Mouse (Mus musculus) small intestine, adult 2 months (tissue): ENCODE results near the gene Slc7a10. TPM values are rescaled to one million over a fixed set of nuclear protein-coding genes. Genes with fewer than 3 reads are reported as not detected.

Source experiments
- H3K27ac ChIP-seq: fragments of 200-500 bp; 2 replicates; pipeline ENCODE4 v1.5.1; 2012; ENCODE audit warnings: low read depth, low read length, control low read depth, inconsistent platforms; ENCODE audit not compliant: insufficient read depth
- H3K27me3 ChIP-seq: fragments of 200-500 bp; 2 replicates; pipeline ENCODE4 v1.6.1; 2012; ENCODE audit warnings: mild to moderate bottlenecking, moderate library complexity, low read length, inconsistent platforms; ENCODE audit not compliant: control insufficient read depth, insufficient read depth
- H3K36me3 ChIP-seq: fragments of 200-500 bp; 2 replicates; pipeline ENCODE4 v1.6.1; 2012; ENCODE audit warnings: mild to moderate bottlenecking, low read length, control low read depth, inconsistent platforms; ENCODE audit not compliant: control insufficient read depth, insufficient read depth
- H3K4me1 ChIP-seq: fragments of 200-500 bp; 2 replicates; pipeline ENCODE4 v1.6.1; 2012; ENCODE audit warnings: low read length, inconsistent platforms, mixed read lengths; ENCODE audit not compliant: control insufficient read depth, insufficient read depth, insufficient read length
- H3K4me3 ChIP-seq: fragments of 200-500 bp; 2 replicates; pipeline ENCODE4 v1.5.1; 2012; ENCODE audit warnings: low read depth, mild to moderate bottlenecking, control low read depth, inconsistent platforms, low read length, moderate library complexity
- CTCF ChIP-seq: fragments of 200-500 bp; IDR thresholded peaks from 2 replicates; pipeline ENCODE4 v1.5.1; 2012; ENCODE audit warnings: low read depth, mild to moderate bottlenecking, control low read depth, inconsistent platforms, low read length, moderate library complexity, mixed read lengths; ENCODE audit not compliant: insufficient replicate concordance, insufficient read length; ENCODE audit errors: extremely low read depth
- POLR2A ChIP-seq: fragments of 200-500 bp; IDR thresholded peaks from 2 replicates; pipeline ENCODE4 v1.6.1; 2012; ENCODE audit warnings: low read depth, mild to moderate bottlenecking, control low read depth, inconsistent platforms, low read length, moderate library complexity
- WGBS: fragments of 180-500 bp; shearing (Covaris S2); methylation state at CpG from one replicate; pipeline ENCODE4 v1.1.7; 2018; 5-methylcytosine and 5-hydroxymethylcytosine counted together
- polyA plus RNA-seq: library from polyadenylated mRNA; depleted of rRNA; stranded (reverse); fragments of >200 nt; gene quantifications from 2 replicates; pipeline ENCODE4 v1.2.3, GENCODE M21; 2012

Gene Slc7a10
- polyA plus RNA-seq, 1 experiment: 0.11 TPM

GRCm38 (mm10) chr7:35162443-35162842 lies 23.7 kb upstream of the Slc7a10 start:
- no peak for TF ChIP-seq CTCF
- TF ChIP-seq POLR2A: no peak
- H3K27ac ChIP-seq: no peak overlapping the region
- H3K4me3 ChIP-seq: no peak overlapping the region
- no peaks in the 10 kb centered on the region for H3K4me1 ChIP-seq
- no peaks in the 10 kb centered on the region for H3K27me3 ChIP-seq
- no peaks in the 10 kb centered on the region for H3K36me3 ChIP-seq
- 82% methylated on average over 6 of the region's 6 CpGs for WGBS

GRCm38 (mm10) chr7:35163600-35163999 lies 22.6 kb upstream of the Slc7a10 start:
- Histone ChIP-seq H3K27ac (no peak overlapping the region), H3K4me3 (no peak overlapping the region), H3K27me3 (no peaks in the 10 kb centered on the region), H3K36me3 (no peaks in the 10 kb centered on the region), H3K4me1 (no peaks in the 10 kb centered on the region)
- 70% methylated on average over 7 of the region's 7 CpGs for WGBS
- TF ChIP-seq POLR2A (no peak), CTCF (no peak)

GRCm38 (mm10) chr7:35164131-35164530 lies 22.1 kb upstream of the Slc7a10 start:
- no peak for TF ChIP-seq CTCF
- no peak for TF ChIP-seq POLR2A
- H3K27ac ChIP-seq: no peak overlapping the region
- H3K4me3 ChIP-seq: no peak overlapping the region
- H3K36me3 ChIP-seq: no peaks in the 10 kb centered on the region
- no peaks in the 10 kb centered on the region for H3K27me3 ChIP-seq
- H3K4me1 ChIP-seq: no peaks in the 10 kb centered on the region
- WGBS: 77% methylated on average over 6 of the region's 6 CpGs

GRCm38 (mm10) chr7:35166988-35167387 lies 19.2 kb upstream of the Slc7a10 start:
- TF ChIP-seq CTCF (no peak), POLR2A (no peak)
- Histone ChIP-seq H3K27ac (no peak overlapping the region), H3K36me3 (no peaks in the 10 kb centered on the region), H3K4me1 (peaks cover 3% of the 10 kb centered on the region; the same call in 1 of the 2 replicates), H3K27me3 (no peaks in the 10 kb centered on the region), H3K4me3 (no peak overlapping the region)
- WGBS: 82% methylated on average over 5 of the region's 5 CpGs

- TF ChIP-seq CTCF (no peak), POLR2A (no peak)
- Histone ChIP-seq H3K27me3 (no peaks in the 10 kb centered on the region), H3K36me3 (no peaks in the 10 kb centered on the region), H3K27ac (no peak overlapping the region), H3K4me3 (no peak overlapping the region), H3K4me1 (peaks cover 3% of the 10 kb centered on the region; the same call in 1 of the 2 replicates)
- WGBS: 96% methylated on average over 2 of the region's 2 CpGs
Measured at GRCm38 (mm10) chr7:35167925-35168324, 18.3 kb upstream of the Slc7a10 start.

GRCm38 (mm10) chr7:35169341-35169740 lies 16.8 kb upstream of the Slc7a10 start:
- Histone ChIP-seq H3K4me1 (peaks cover 3% of the 10 kb centered on the region; the same call in 1 of the 2 replicates), H3K36me3 (no peaks in the 10 kb centered on the region), H3K4me3 (no peak overlapping the region), H3K27ac (no peak overlapping the region), H3K27me3 (no peaks in the 10 kb centered on the region)
- TF ChIP-seq CTCF (peak; percentile 85; the same call in 1 of the 2 replicates), POLR2A (no peak)
- WGBS: 16% methylated on average over 6 of the region's 6 CpGs

GRCm38 (mm10) chr7:35171867-35172382 lies 14.3 kb upstream of the Slc7a10 start:
- Histone ChIP-seq H3K27ac (no peak overlapping the region), H3K4me1 (peaks cover 5% of the 10 kb centered on the region; the same call in 1 of the 2 replicates), H3K4me3 (no peak overlapping the region), H3K27me3 (no peaks in the 10 kb centered on the region), H3K36me3 (no peaks in the 10 kb centered on the region)
- WGBS: 3% methylated on average over 16 of the region's 16 CpGs
- peak; percentile 63; the same call in 1 of the 2 replicates for TF ChIP-seq CTCF
- no peak for TF ChIP-seq POLR2A
